ENCODE assay signal across 7 mouse cellular contexts in the genomic region with DNA sequence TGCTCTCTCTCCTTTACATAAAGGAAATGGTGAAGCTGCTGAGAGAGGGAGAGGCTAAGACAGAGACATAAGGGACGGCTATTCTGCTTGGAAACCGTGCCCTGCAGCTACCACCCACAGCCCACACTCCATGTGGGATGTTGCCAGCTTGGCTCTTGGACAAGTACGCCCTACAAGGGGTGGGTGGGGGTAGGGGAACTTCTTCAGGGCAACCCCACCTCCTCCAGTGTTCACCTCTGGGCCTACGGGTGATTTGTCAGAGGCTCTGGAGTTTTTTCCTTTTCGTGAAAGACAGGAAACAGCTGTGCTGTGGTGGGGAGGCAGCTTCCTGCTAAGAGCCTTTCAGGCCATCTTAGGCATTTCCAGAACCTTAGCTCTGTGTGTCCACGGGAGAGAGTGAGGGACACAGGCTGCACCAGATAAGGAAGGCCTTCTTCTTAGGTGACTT. TPM values are rescaled to one million over a fixed set of nuclear protein-coding genes. Genes with fewer than 3 reads are reported as not detected.
DNase-seq lines count a peak whose midpoint lies in the region; ATAC-seq and TF ChIP-seq lines count a peak whose summit lies in the region.

No protein-coding gene starts in this region.

- H3K4me2 ChIP-seq in liver, embryonic 15.5 days: peak overlapping the region; percentile 59

- H3K27ac ChIP-seq in liver, embryonic 15.5 days (replicated peaks): peak overlapping the region; percentile 86
- H3K27ac ChIP-seq in thymus, adult 2 months (ENCODE audit: control insufficient read depth, insufficient read depth, low read length): peak overlapping the region; percentile 91

- 10% methylated on average over 6 of the region's 6 CpGs for WGBS in liver, embryonic 15.5 days (ENCODE audit: insufficient replicate concordance)
- WGBS in thymus, adult 2 months: 6% methylated on average over 6 of the region's 6 CpGs

- peak overlapping the region; percentile 35 for H3K4me3 ChIP-seq in erythroblast, embryonic 14.5 days (replicated peaks)
- H3K4me3 ChIP-seq in liver, embryonic 15.5 days (replicated peaks): no peak overlapping the region
- H3K4me3 ChIP-seq in thymus, adult 2 months (ENCODE audit: control insufficient read depth, insufficient read depth, low read length): no peak overlapping the region

- H3K4me1 ChIP-seq in erythroblast, embryonic 14.5 days (ENCODE audit: control insufficient read depth): peaks cover 42% of the 10 kb centered on the region
- H3K4me1 ChIP-seq in liver, embryonic 15.5 days (replicated peaks): peaks cover 31% of the 10 kb centered on the region
- H3K4me1 ChIP-seq in thymus, adult 2 months (replicated peaks; ENCODE audit: control insufficient read depth, insufficient read depth, low read length): peaks cover 16% of the 10 kb centered on the region

- TF ChIP-seq POLR2A in thymus, adult 2 months (IDR thresholded peaks at IDR 0.05; ENCODE audit: control insufficient read depth, extremely low read depth, insufficient read depth, low read length, poor library complexity): no peak

- no peaks in the 10 kb centered on the region for H3K27me3 ChIP-seq in erythroblast, embryonic 14.5 days (ENCODE audit: control insufficient read depth)
- no peaks in the 10 kb centered on the region for H3K27me3 ChIP-seq in liver, embryonic 15.5 days
- H3K27me3 ChIP-seq in thymus, adult 2 months (ENCODE audit: control insufficient read depth, insufficient read depth, low read length): no peaks in the 10 kb centered on the region

- H3K9ac ChIP-seq in liver, embryonic 15.5 days: peak overlapping the region; percentile 37; the same call in 1 of the 2 replicates

- TF ChIP-seq CTCF in thymus, adult 2 months (IDR thresholded peaks at IDR 0.05; ENCODE audit: borderline replicate concordance, control insufficient read depth, extremely low read depth, insufficient read depth, low read length, poor library complexity): no peak

- peak; percentile 92 for DNase-seq in 416B (ENCODE audit: low read depth)
- peak; percentile 37 for DNase-seq in kidney, adult 11 months
- DNase-seq in thymus, adult 2 months: peak; percentile 58
- no peak for DNase-seq in cerebellum, adult 18-20 months

- peak; percentile 64 for ATAC-seq in CD4-positive, CD25-positive, alpha-beta regulatory T cell, adult 4 months
- peak; percentile 58 for ATAC-seq in liver, embryonic 15.5 days (ENCODE audit: insufficient read depth)

- no peaks in the 10 kb centered on the region for H3K9me3 ChIP-seq in erythroblast, embryonic 14.5 days (ENCODE audit: control insufficient read depth, low read length)
- H3K9me3 ChIP-seq in liver, embryonic 15.5 days (replicated peaks): no peaks in the 10 kb centered on the region

- no peaks in the 10 kb centered on the region for H3K36me3 ChIP-seq in erythroblast, embryonic 14.5 days (ENCODE audit: control insufficient read depth)
- H3K36me3 ChIP-seq in liver, embryonic 15.5 days (replicated peaks): no peaks in the 10 kb centered on the region
- H3K36me3 ChIP-seq in thymus, adult 2 months (ENCODE audit: control insufficient read depth, insufficient read depth, low read length): no peaks in the 10 kb centered on the region

RNA-seq across cellular contexts. Expression of gene Cdc16, which starts 17.1 kb away (rescaled TPM):
- 10 to 100 TPM; 26.6 to 27.9 TPM for polyA plus RNA-seq in CD4-positive, CD25-positive, alpha-beta regulatory T cell, adult 4 months (2017; shearing (Covaris generic))
- 1.1 and 1.4 TPM in 2 replicates for polyA plus RNA-seq in erythroblast, embryonic 14.5 days (2012)
- polyA plus RNA-seq in liver, embryonic 15.5 days (2015; fragmentation: Nextera tagmentation; extraction: Ambion mirVana): 42.8 and 46.4 TPM in 2 replicates
- polyA plus RNA-seq in thymus, adult 2 months (2012; rRNA removed): 69.9 and 72.1 TPM in 2 replicates

RNA-seq across cellular contexts. Expression of gene Cfap97d2, which starts 34.7 kb away (rescaled TPM):
- not detected for polyA plus RNA-seq in CD4-positive, CD25-positive, alpha-beta regulatory T cell, adult 4 months (2017; shearing (Covaris generic))
- not detected in 2 replicates for polyA plus RNA-seq in erythroblast, embryonic 14.5 days (2012)
- 0.12 TPM in 1 of 2 replicates, not detected in the other for polyA plus RNA-seq in liver, embryonic 15.5 days (2015; fragmentation: Nextera tagmentation; extraction: Ambion mirVana)
- polyA plus RNA-seq in thymus, adult 2 months (2012; rRNA removed): not detected in 2 replicates

RNA-seq across cellular contexts. Expression of gene Upf3a, which starts 45.1 kb away (rescaled TPM):
- polyA plus RNA-seq in CD4-positive, CD25-positive, alpha-beta regulatory T cell, adult 4 months (2017; shearing (Covaris generic)): 10 to 100 TPM; 13.9 to 15.0 TPM
- polyA plus RNA-seq in erythroblast, embryonic 14.5 days (2012): 3.7 and 3.9 TPM in 2 replicates
- polyA plus RNA-seq in liver, embryonic 15.5 days (2015; fragmentation: Nextera tagmentation; extraction: Ambion mirVana): 11.0 and 11.2 TPM in 2 replicates
- polyA plus RNA-seq in thymus, adult 2 months (2012; rRNA removed): 13.3 and 13.5 TPM in 2 replicates

Comparison
In these comparisons a context has a peak if more than half of its experiments do, and no peak if none do; other contexts are left out.
1. DNase-seq: peak in 416B (single experiment), kidney, adult 11 months (single experiment) and thymus, adult 2 months (single experiment); none in cerebellum, adult 18-20 months (0 of 2).
2. RNA of gene Cdc16, which starts 17.1 kb away (polyA plus RNA-seq): 69.9 to 72.1 TPM in thymus, adult 2 months, 42.8 to 46.4 TPM in liver, embryonic 15.5 days and 26.6 to 27.9 TPM in CD4-positive, CD25-positive, alpha-beta regulatory T cell, adult 4 months; 1.1 to 1.4 TPM in erythroblast, embryonic 14.5 days; every median in the first group is over 10 times any median in the second.